Mouse (Mus musculus) heart, adult 2 months (tissue): ENCODE results near the gene Gle1.

Experiments used
- CTCF ChIP-seq: fragments of 200-600 bp; IDR thresholded peaks from 2 replicates; pipeline ENCODE4 v1.8.1; 2022; ENCODE audit warnings: antibody characterized with exemption, mild to moderate bottlenecking, moderate library complexity
- EP300 ChIP-seq: fragments of 200-500 bp; IDR thresholded peaks from 2 replicates; pipeline ENCODE4 v1.6.1; 2011; ENCODE audit warnings: low read depth, low read length, control low read depth; ENCODE audit not compliant: insufficient read depth
- POLR2A ChIP-seq: fragments of 200-500 bp; IDR thresholded peaks from 2 replicates; pipeline ENCODE4 v1.6.1; 2011; ENCODE audit warnings: mild to moderate bottlenecking, low read depth, low read length, control low read depth; ENCODE audit not compliant: insufficient read depth

DNA sequence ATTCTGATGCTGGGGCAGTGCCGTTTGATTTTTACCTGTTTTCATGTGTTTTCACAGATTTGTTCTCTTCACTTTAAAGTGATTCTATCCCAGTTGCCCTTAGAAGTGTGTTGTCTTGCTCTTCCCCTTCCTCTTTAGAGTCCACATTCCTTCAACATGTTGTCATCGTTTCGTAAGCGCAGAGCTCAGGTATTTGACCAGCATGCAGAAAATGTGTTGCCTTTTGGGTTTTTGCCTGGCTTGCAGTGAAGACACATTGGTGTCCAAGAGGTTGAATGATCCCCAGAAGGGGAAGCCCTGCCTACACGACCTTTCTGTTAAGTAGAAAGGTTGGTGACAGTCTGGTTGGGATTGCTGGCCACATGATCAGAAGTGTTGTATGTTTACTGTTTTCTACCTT, 33.4 kb downstream of the Gle1 start:
- no peak for TF ChIP-seq CTCF
- 0 out of 2 replicates have a peak, but pooled peaks have one; percentile 27 for TF ChIP-seq POLR2A
- TF ChIP-seq EP300, result no peak
